Mouse (Mus musculus) MEL (cell line): Measurements from ENCODE around the gene Cfap206. TPM values are rescaled to one million over a fixed set of nuclear protein-coding genes. Genes with fewer than 3 reads are reported as not detected.
A peak's percentile ranks its signal among the peaks of the same experiment; 100 is the strongest.

Experiments
- DNase-seq: peaks from one replicate; pipeline ENCODE4 v3.0.0; 2011; ENCODE audit warnings: low read depth, low spot score
- H3K27ac ChIP-seq: 2 replicates; pipeline ENCODE4 v1.5.1; 2012; ENCODE audit warnings: low read depth, mild to moderate bottlenecking, control low read depth, low read length, moderate library complexity; ENCODE audit not compliant: control insufficient read depth
- H3K27me3 ChIP-seq, 2 experiments: fragments of 150-350 bp in 1 of 2; sonication (generic) in 1 of 2; 2 replicates each; pipeline ENCODE4 v1.6.1; 2012; ENCODE audit warnings: low read length in 2 of 2, mild to moderate bottlenecking in 2 of 2, improper control_type of control experiment in 1 of 2, moderate library complexity in 1 of 2; ENCODE audit not compliant: insufficient read depth in 2 of 2, control insufficient read depth in 1 of 2
- H3K36me3 ChIP-seq, 2 experiments: 2 replicates each; pipeline ENCODE4 v1.6.1; 2012 to 2014; ENCODE audit warnings: low read length in 2 of 2, improper control_type of control experiment in 1 of 2, inconsistent platforms in 1 of 2, mild to moderate bottlenecking in 1 of 2; ENCODE audit not compliant: insufficient read depth in 2 of 2, control insufficient read depth in 1 of 2
- H3K4me1 ChIP-seq, 2 experiments: fragments of 150-350 bp in 1 of 2; sonication (generic) in 1 of 2; 2 replicates each; pipeline ENCODE4 v1.6.1; 2012; ENCODE audit warnings: low read length in 2 of 2, improper control_type of control experiment in 1 of 2, mild to moderate bottlenecking in 1 of 2; ENCODE audit not compliant: insufficient read depth in 2 of 2, control insufficient read depth in 1 of 2
- H3K4me3 ChIP-seq, 2 experiments: fragments of 150-350 bp in 1 of 2; sonication (generic) in 1 of 2; 2 replicates each; pipeline ENCODE4 v1.5.1; 2012; ENCODE audit warnings: low read depth in 2 of 2, low read length in 2 of 2, mild to moderate bottlenecking in 2 of 2, moderate library complexity in 2 of 2, control low read depth in 1 of 2, improper control_type of control experiment in 1 of 2; ENCODE audit not compliant: control insufficient read depth in 1 of 2, insufficient read depth in 1 of 2
- H3K79me2 ChIP-seq: 2 replicates; pipeline ENCODE4 v1.6.1; 2012; ENCODE audit warnings: mild to moderate bottlenecking, low read length, moderate library complexity; ENCODE audit not compliant: control insufficient read depth, poor library complexity, insufficient read depth
- H3K9ac ChIP-seq: 2 replicates; pipeline ENCODE4 v1.6.1; 2012; ENCODE audit warnings: low read depth, mild to moderate bottlenecking, control low read depth, low read length, moderate library complexity; ENCODE audit not compliant: control insufficient read depth, poor library complexity, severe bottlenecking
- H3K9me3 ChIP-seq: fragments of 150-350 bp; sonication (generic); replicated peaks from 2 replicates; pipeline ENCODE4 v1.6.1; 2012; ENCODE audit warnings: mild to moderate bottlenecking, low read length, improper control_type of control experiment, moderate library complexity; ENCODE audit not compliant: insufficient read depth
- BHLHE40 ChIP-seq: IDR thresholded peaks from 2 replicates; pipeline ENCODE4 v1.6.1; 2012; ENCODE audit warnings: low read depth, mild to moderate bottlenecking, inconsistent platforms, low read length, improper control_type of control experiment, borderline replicate concordance
- CHD1 ChIP-seq: IDR thresholded peaks from 2 replicates; pipeline ENCODE4 v1.6.1; 2012; ENCODE audit warnings: low read depth, mild to moderate bottlenecking, inconsistent platforms, low read length, improper control_type of control experiment
- CTCF ChIP-seq, 3 experiments: IDR thresholded peaks in 2 of 3; conservative IDR thresholded peaks in 1 of 3; 2 replicates each; pipeline ENCODE4 v1.5.1; 2011 to 2012; ENCODE audit warnings: low read length in 3 of 3, low read depth in 2 of 3, mild to moderate bottlenecking in 2 of 3, improper control_type of control experiment in 1 of 3, inconsistent platforms in 1 of 3, mixed read lengths in 1 of 3, moderate library complexity in 1 of 3; ENCODE audit not compliant: control insufficient read depth in 1 of 3, insufficient read depth in 1 of 3, poor library complexity in 1 of 3, severe bottlenecking in 1 of 3
- ELF1 ChIP-seq: IDR thresholded peaks from 2 replicates; pipeline ENCODE4 v1.6.1; 2014; ENCODE audit warnings: low read depth, mild to moderate bottlenecking, inconsistent platforms, low read length, improper control_type of control experiment, moderate library complexity
- EP300 ChIP-seq, 2 experiments: IDR thresholded peaks; 2 replicates each; pipeline ENCODE4 v1.6.1; 2011; ENCODE audit warnings: improper control_type of control experiment in 2 of 2, low read length in 2 of 2, low read depth in 1 of 2, mild to moderate bottlenecking in 1 of 2
- ETS1 ChIP-seq: IDR thresholded peaks from 2 replicates; pipeline ENCODE4 v1.6.1; 2012; ENCODE audit warnings: low read depth, mild to moderate bottlenecking, inconsistent platforms, low read length, improper control_type of control experiment, moderate library complexity
- GABPA ChIP-seq: IDR thresholded peaks from 2 replicates; pipeline ENCODE4 v1.6.1; 2012; ENCODE audit warnings: low read depth, mild to moderate bottlenecking, inconsistent platforms, low read length, improper control_type of control experiment, moderate library complexity
- HCFC1 ChIP-seq: IDR thresholded peaks from 2 replicates; pipeline ENCODE4 v1.6.1; 2012; ENCODE audit warnings: low read depth, mild to moderate bottlenecking, inconsistent platforms, low read length, improper control_type of control experiment, moderate library complexity
- JUND ChIP-seq: IDR thresholded peaks from 2 replicates; pipeline ENCODE4 v1.6.1; 2011; ENCODE audit warnings: low read depth, mild to moderate bottlenecking, improper control_type of control experiment, low read length
- KAT2A ChIP-seq: conservative IDR thresholded peaks from 2 replicates; pipeline ENCODE4 v1.6.1; 2012; ENCODE audit warnings: low read depth, low read length, improper control_type of control experiment, inconsistent platforms
- MAFK ChIP-seq: IDR thresholded peaks from 2 replicates; pipeline ENCODE4 v1.6.1; 2011; ENCODE audit warnings: low read depth, mild to moderate bottlenecking, low read length, improper control_type of control experiment, borderline replicate concordance
- MAX ChIP-seq: IDR thresholded peaks from 2 replicates; pipeline ENCODE4 v1.6.1; 2011; ENCODE audit warnings: low read length, improper control_type of control experiment
- MAZ ChIP-seq: IDR thresholded peaks from 2 replicates; pipeline ENCODE4 v1.6.1; 2012; ENCODE audit warnings: low read depth, mild to moderate bottlenecking, inconsistent platforms, low read length, improper control_type of control experiment
- MEF2A ChIP-seq: IDR thresholded peaks from 2 replicates; pipeline ENCODE4 v1.6.1; 2014; ENCODE audit warnings: low read depth, mild to moderate bottlenecking, inconsistent platforms, low read length, improper control_type of control experiment; ENCODE audit not compliant: poor library complexity, insufficient replicate concordance, severe bottlenecking; ENCODE audit errors: extremely low read depth
- MXI1 ChIP-seq: IDR thresholded peaks from 2 replicates; pipeline ENCODE4 v1.6.1; 2011; ENCODE audit warnings: mild to moderate bottlenecking, low read depth, low read length, improper control_type of control experiment
- MYC ChIP-seq: IDR thresholded peaks from 2 replicates; pipeline ENCODE4 v1.6.1; 2011; ENCODE audit warnings: low read depth, mild to moderate bottlenecking, low read length, improper control_type of control experiment, moderate library complexity
- NELFE ChIP-seq: IDR thresholded peaks from 2 replicates; pipeline ENCODE4 v1.6.1; 2011; ENCODE audit warnings: low read depth, low read length, improper control_type of control experiment
- POLR2AphosphoS2 ChIP-seq: IDR thresholded peaks from 2 replicates; pipeline ENCODE4 v1.6.1; 2011; ENCODE audit warnings: low read length, improper control_type of control experiment
- POLR2AphosphoS5 ChIP-seq: IDR thresholded peaks from 2 replicates; pipeline ENCODE4 v1.6.1; 2012; ENCODE audit warnings: low read depth, borderline replicate concordance, mild to moderate bottlenecking, inconsistent platforms, low read length, moderate library complexity, mixed read lengths
- RAD21 ChIP-seq: IDR thresholded peaks from 2 replicates; pipeline ENCODE4 v1.6.1; 2011; ENCODE audit warnings: mild to moderate bottlenecking, low read depth, low read length, improper control_type of control experiment
- RCOR1 ChIP-seq: IDR thresholded peaks from 2 replicates; pipeline ENCODE4 v1.6.1; 2012; ENCODE audit warnings: low read depth, mild to moderate bottlenecking, inconsistent platforms, low read length, improper control_type of control experiment
- SMC3 ChIP-seq: IDR thresholded peaks from 2 replicates; pipeline ENCODE4 v1.6.1; 2011; ENCODE audit warnings: low read depth, low read length, improper control_type of control experiment
- TCF12 ChIP-seq: IDR thresholded peaks from 2 replicates; pipeline ENCODE4 v1.6.1; 2014; ENCODE audit warnings: low read depth, mild to moderate bottlenecking, inconsistent platforms, low read length, improper control_type of control experiment, moderate library complexity
- UBTF ChIP-seq: IDR thresholded peaks from 2 replicates; pipeline ENCODE4 v1.6.1; 2012; ENCODE audit warnings: low read depth, mild to moderate bottlenecking, inconsistent platforms, low read length, improper control_type of control experiment, moderate library complexity, borderline replicate concordance; ENCODE audit not compliant: insufficient read depth
- USF1 ChIP-seq: IDR thresholded peaks from 2 replicates; pipeline ENCODE4 v1.6.1; 2014; ENCODE audit warnings: low read depth, mild to moderate bottlenecking, inconsistent platforms, low read length, improper control_type of control experiment, moderate library complexity
- USF2 ChIP-seq, 2 experiments: IDR thresholded peaks; 2 replicates each; pipeline ENCODE4 v1.6.1; 2011 to 2012; ENCODE audit warnings: improper control_type of control experiment in 2 of 2, low read length in 2 of 2, borderline replicate concordance in 1 of 2, inconsistent platforms in 1 of 2, low read depth in 1 of 2, mild to moderate bottlenecking in 1 of 2; ENCODE audit not compliant: insufficient read depth in 1 of 2
- ZMIZ1 ChIP-seq: IDR thresholded peaks from 2 replicates; pipeline ENCODE4 v1.6.1; 2012; ENCODE audit warnings: low read depth, mild to moderate bottlenecking, inconsistent platforms, low read length, improper control_type of control experiment, moderate library complexity
- ZNF384 ChIP-seq: IDR thresholded peaks from 2 replicates; pipeline ENCODE4 v1.6.1; 2012; ENCODE audit warnings: low read depth, mild to moderate bottlenecking, inconsistent platforms, low read length, improper control_type of control experiment
- polyA plus RNA-seq, 2 experiments: library from polyadenylated mRNA; stranded (reverse) in 1 of 2; unstranded in 1 of 2; fragments of >175 nt in 1 of 2; fragments of >200 nt in 1 of 2; gene quantifications; 2 replicates each; pipeline versions ENCODE4 v1.2.1 to v1.2.4; 2012; ENCODE audit warnings: low replicate concordance in 2 of 2, low read depth in 1 of 2; ENCODE audit not compliant: insufficient read length in 2 of 2, insufficient read depth in 1 of 2, missing spikeins in 1 of 2
- total RNA-seq: library from RNA; depleted of rRNA; stranded (reverse); fragments of 300-350 nt; gene quantifications from 2 replicates; pipeline ENCODE4 v1.2.3, GENCODE M21; 2012

Gene Cfap206
- total and polyA plus RNA-seq, 3 experiments: not detected

- DNase-seq: no peak
- H3K4me3 ChIP-seq: no peak overlapping the region
- peaks cover 0 to 15% of the 10 kb centered on the region in 2 experiments; a peak in 2 of 4 replicates for H3K36me3 ChIP-seq
- no peaks in the 10 kb centered on the region for H3K27me3 ChIP-seq
- H3K4me1 ChIP-seq: peaks cover 5 to 9% of the 10 kb centered on the region in 2 experiments
- H3K9ac ChIP-seq: no peak overlapping the region
- no peaks in the 10 kb centered on the region for H3K9me3 ChIP-seq
- H3K79me2 ChIP-seq: peaks cover 13% of the 10 kb centered on the region
- no peak overlapping the region for H3K27ac ChIP-seq
- TF ChIP-seq POLR2AphosphoS5: no peak
- TF ChIP-seq ETS1: no peak
- no peak for TF ChIP-seq NELFE
- no peak for TF ChIP-seq MEF2A
- TF ChIP-seq USF2 (IDR thresholded peaks at IDR 0.05; ENCODE audit: borderline replicate concordance in 1 of 2, insufficient read depth in 1 of 2, low read depth in 1 of 2, low read length in 2 of 2): no peak
- TF ChIP-seq CTCF (IDR thresholded peaks at IDR 0.05 in 2 of 3, conservative IDR thresholded peaks at IDR 0.05 in 1 of 3; ENCODE audit: control insufficient read depth in 1 of 3, insufficient read depth in 1 of 3, low read depth in 2 of 3, low read length in 3 of 3, poor library complexity in 1 of 3, severe bottlenecking in 1 of 3): no peak
- no peak for TF ChIP-seq ELF1
- no peak for TF ChIP-seq JUND
- TF ChIP-seq SMC3: no peak
- TF ChIP-seq MAX: no peak
Observed at GRCm38 (mm10) chr4:34688021-34688420, 42.0 kb downstream of the Cfap206 start.

- peak within 1 kb of the TSS; percentile 95 for H3K9ac ChIP-seq
- peak within 1 kb of the TSS; percentile 77 to 98 for H3K4me3 ChIP-seq
- peaks cover 0 to 15% of the 10 kb centered on the region in 2 experiments; a peak in 3 of 4 replicates for H3K36me3 ChIP-seq
- H3K4me1 ChIP-seq: peaks cover 5 to 9% of the 10 kb centered on the region in 2 experiments
- peak within 1 kb of the TSS; percentile 71 for H3K27ac ChIP-seq
- no peaks in the 10 kb centered on the region for H3K27me3 ChIP-seq
- H3K79me2 ChIP-seq: peaks cover 13% of the 10 kb centered on the region
- no peaks in the 10 kb centered on the region for H3K9me3 ChIP-seq
- peak; percentile 94 for DNase-seq
- TF ChIP-seq HCFC1: peak; percentile 87
- TF ChIP-seq BHLHE40: no peak
- TF ChIP-seq KAT2A: no peak; the same call in 1 of the 2 replicates
- peak in 1 of 2 experiments; percentile 55; a peak in 2 of 4 replicates for TF ChIP-seq EP300 (IDR thresholded peaks at IDR 0.05; ENCODE audit: low read depth in 1 of 2, low read length in 2 of 2)
- TF ChIP-seq MEF2A: no peak
- TF ChIP-seq POLR2AphosphoS2: peak; percentile 76; the same call in 1 of the 2 replicates
- peak; percentile 81 for TF ChIP-seq ZMIZ1
- TF ChIP-seq UBTF: peak; percentile 92; the same call in 1 of the 2 replicates
- TF ChIP-seq GABPA: no peak
- peak; percentile 74 for TF ChIP-seq MXI1
- no peak for TF ChIP-seq USF1
- peak; percentile 47; the same call in 1 of the 2 replicates for TF ChIP-seq RCOR1
- no peak for TF ChIP-seq USF2 (IDR thresholded peaks at IDR 0.05; ENCODE audit: borderline replicate concordance in 1 of 2, insufficient read depth in 1 of 2, low read depth in 1 of 2, low read length in 2 of 2)
- peak; percentile 96 for TF ChIP-seq MAZ
- no peak for TF ChIP-seq ZNF384
- no peak for TF ChIP-seq RAD21
- TF ChIP-seq NELFE: peak; percentile 81
- TF ChIP-seq TCF12: peak; percentile 79
- TF ChIP-seq CHD1: no peak
- TF ChIP-seq MAFK: no peak
- peak; percentile 60; the same call in 1 of the 2 replicates for TF ChIP-seq MYC
- TF ChIP-seq MAX: peak; percentile 82
Observed at GRCm38 (mm10) chr4:34686874-34687567, 43.0 kb downstream of the Cfap206 start, which contains the start of gene Slc35a1. Gene Slc35a1, minus strand, starts transcription at chr4:34687438.
